Mouse (Mus musculus) brain, embryonic 18.5 days (tissue): ENCODE data around the gene Arl14.
A peak's percentile ranks its signal among the peaks of the same experiment; 100 is the strongest.
"Not testable (repeated sequence)": the region's sequence is repeated elsewhere in the genome, so short reads cannot be mapped to it uniquely, and the experiment has no call there.

Source experiments
- DNase-seq: peaks from one replicate; pipeline ENCODE4 v3.0.0-alpha.2; 2012; ENCODE audit warnings: low read depth, low spot score

Gene Arl14

GRCm38 (mm10) chr3:69213465-69213864 lies 8.8 kb upstream of the Arl14 start:
- DNase-seq: no peak

DNA sequence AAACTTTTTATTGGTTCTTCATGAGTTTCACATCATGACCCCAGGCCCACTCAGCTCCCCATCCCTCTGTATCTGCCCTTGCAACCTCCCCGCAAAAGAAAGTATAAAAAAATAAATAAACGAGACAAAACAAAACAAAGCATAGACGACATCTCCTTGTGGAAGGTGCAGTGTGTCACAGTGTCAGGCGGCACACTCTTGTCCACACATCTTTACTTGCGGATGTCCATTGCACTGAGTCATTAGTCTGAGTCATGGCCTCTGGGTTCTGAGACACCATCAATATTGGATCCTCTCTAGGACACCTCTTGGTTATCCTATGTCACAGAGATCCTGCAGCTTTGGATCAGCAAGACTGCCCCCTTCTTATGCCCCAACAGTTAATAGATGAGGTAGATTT lies 7.7 kb upstream of the Arl14 start:
- DNase-seq: no peak

DNA sequence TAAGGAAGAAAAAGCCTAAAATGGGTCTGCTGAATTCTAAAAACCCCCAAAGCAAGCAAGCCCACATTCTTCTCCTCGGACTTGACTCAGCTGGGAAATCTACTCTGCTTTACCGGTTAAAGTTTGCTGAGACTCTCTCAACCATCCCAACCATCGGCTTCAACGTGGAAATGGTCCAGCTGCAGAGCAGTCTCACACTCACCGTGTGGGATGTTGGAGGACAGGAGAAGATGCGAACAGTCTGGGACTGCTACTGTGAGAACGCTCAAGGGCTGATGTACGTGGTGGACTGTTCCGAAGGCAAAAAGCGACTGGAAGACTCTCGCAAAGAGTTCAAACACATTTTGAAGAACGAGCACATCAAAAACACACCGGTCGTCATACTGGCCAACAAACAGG lies 282 bp downstream of the Arl14 start:
- DNase-seq: no peak

DNA sequence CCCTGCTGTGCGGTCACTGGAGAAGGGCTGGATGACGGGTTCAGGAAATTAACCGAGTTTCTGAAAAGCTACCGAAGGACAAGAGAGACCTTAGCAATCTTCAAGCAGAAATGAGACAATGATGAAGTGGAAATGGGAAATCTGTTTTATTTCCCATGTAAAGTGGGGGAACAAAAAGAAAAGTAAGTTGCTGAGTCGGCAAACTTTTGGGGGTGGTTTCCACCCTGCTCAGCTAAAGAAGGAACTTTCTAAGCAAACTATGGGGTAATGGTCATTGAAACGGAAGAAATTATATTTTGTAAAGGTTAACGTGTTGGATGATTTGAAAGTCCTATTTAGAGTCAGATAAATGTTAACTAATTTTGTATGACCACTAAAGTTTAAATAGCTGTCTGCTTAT lies 768 bp downstream of the Arl14 start:
- no peak for DNase-seq

- no peak for DNase-seq
These were observed 1.4 kb downstream of the Arl14 start for GRCm38 (mm10) chr3:69223666-69224065.

- DNase-seq: no peak
These were observed 2.8 kb downstream of the Arl14 start for GRCm38 (mm10) chr3:69225019-69225418.

- DNase-seq: no peak
These were observed 4.3 kb downstream of the Arl14 start for GRCm38 (mm10) chr3:69226496-69226895.

GRCm38 (mm10) chr3:69228002-69228401 lies 5.8 kb downstream of the Arl14 start:
- no peak for DNase-seq

DNA sequence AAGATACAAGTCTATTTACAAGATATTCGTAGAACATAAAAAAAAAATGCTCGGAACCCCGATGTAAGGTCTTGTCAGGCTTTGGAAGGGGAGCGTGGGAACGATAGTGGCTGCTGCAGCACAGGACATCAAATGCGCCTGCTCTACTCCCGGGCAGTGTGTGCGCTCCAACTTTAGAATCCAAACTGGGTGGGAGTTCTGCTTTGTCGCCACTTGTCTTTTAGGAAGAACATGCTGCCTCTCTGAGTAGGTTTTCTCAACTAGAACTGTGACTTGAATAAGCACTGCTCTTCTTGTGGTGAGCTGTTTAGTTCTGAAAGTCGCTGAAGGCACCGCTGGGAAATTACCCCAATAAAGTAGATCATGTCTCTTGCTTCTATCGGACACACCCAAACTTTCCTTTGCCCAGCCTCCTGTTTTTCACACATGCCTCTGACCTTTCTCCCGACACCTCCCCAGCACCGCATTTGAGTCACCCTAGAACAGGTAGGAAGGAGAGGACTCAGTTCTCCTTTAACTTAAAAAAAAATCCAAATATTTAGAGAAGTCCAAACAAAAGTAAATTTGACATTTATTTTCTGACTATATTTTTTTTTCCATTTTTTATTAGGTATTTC lies 9.4 kb downstream of the Arl14 start:
- DNase-seq: no peak

DNA sequence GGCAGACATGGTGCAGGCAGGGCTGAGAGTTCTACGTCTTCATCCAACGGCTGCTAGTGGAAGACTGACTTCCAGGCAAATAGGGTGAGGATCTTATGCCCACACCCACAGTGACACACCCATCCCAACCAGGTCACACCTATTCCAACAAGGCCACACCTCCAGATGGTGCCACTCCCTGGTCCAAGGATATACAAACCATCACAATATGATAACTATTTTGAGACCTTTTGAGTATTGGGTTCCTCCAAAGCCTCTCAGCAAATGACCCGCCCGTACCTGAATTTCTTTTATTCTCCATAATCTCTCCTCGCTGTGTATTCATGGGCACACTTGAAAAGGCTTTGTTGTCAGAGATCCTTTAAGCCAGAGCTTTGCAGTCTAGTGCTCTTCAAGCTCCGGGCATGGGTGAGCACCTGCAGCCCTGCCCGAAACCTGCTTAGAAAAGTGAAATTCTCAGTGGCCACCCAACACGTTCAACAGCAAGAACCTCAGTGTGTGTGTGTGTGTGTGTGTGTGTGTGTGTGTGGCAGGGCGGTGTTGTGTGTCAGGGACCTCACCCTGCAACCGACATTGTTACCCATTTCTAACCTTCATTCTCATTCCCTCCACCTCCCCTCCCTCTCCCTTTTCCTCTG lies 11.5 kb downstream of the Arl14 start:
- DNase-seq: not testable (repeated sequence)

- DNase-seq: no peak
These were observed 12.3 kb downstream of the Arl14 start for GRCm38 (mm10) chr3:69234525-69234924.

- no peak for DNase-seq
These were observed 13.6 kb downstream of the Arl14 start for GRCm38 (mm10) chr3:69235806-69236205.

- no peak for DNase-seq
These were observed 14.3 kb downstream of the Arl14 start for GRCm38 (mm10) chr3:69236491-69236890.

- peak; percentile 12 for DNase-seq
These were observed 16.1 kb downstream of the Arl14 start for GRCm38 (mm10) chr3:69238141-69238851.

DNA sequence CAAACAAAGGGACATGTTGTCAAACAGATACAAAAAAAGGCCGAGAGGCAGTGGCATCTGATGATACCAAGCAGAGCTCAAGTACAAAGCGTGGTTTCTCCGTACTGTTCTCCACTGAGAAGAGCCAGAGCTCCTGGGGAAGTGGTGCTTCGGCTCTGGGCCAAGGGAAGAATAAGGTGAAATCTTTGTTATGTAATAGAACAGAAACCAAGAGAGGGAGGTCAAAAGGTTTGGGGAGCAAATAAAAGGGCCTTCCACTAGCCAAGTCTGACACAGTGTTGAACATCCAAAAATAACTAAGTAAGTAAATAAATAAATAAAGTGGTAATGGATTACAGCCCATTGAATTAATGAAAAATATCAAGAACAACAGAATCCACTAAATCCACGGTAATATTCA lies 17.0 kb downstream of the Arl14 start:
- no peak for DNase-seq

DNA sequence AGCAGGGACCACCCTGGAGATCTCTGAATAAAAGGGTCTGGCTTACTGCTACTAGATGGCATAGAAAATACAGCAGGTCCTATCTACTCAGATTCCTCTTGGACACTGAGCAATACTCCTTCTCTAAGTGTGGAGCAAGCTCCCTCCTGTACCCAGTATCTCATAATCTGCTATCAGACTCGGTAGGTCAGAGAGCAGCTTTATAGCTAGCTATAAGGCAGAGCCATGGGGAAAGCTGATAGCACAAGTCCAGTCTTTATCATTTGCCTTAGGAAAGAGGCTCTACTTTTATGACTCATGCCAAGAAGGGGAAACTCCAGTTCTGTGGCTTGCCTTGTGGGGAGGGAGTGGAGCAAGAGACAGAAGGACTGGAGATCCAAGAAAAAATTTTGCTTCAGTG lies 18.8 kb downstream of the Arl14 start:
- DNase-seq: no peak

GRCm38 (mm10) chr3:69253096-69253866 lies 31.1 kb downstream of the Arl14 start:
- DNase-seq: no peak

DNA sequence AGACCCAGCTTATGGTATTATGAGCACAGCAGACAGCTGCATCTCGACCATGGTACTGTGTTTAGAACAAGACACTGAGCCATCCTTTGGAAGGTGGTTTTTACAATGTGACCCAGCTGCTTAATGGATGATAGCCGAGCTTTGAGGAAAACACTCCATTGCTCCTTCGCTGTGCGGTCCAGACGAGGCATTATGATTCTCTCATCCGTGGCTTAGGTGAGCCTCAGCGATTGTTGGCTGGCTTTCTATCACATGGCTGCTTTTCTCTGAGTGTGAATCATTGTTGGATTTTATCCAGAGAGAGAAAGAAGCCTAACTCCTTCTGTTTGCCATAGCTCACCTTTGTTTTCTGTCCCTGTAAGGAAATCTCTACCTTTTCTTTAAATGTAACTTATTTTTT lies 32.5 kb downstream of the Arl14 start:
- DNase-seq: no peak

DNA sequence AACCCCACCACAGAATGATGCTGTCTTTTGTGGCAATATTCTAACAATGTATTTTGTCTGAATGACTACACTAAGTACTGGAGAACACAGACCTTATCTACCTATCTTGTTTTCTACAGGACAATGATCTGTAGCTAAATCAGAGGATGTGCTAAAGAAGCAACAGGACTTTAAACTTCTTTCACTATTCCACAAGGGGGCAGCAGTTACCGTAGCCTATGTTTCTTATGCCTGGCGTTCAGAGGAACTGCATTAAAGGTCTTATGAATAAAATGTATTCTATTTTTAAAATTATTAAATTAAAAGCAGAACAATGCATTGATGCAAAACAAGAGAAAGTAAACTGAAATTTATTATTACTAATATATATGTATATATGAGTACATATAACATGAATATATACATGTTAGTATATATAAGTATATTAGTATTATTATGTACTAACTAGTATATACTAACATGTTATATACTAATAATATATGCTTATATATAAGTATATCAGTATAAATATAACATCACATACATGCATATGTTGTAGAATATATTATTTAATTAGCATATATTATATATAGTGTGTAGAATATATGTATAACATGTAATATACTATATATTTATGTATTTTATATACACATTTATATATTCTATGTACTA lies 35.0 kb downstream of the Arl14 start:
- DNase-seq: peak; percentile 46

DNA sequence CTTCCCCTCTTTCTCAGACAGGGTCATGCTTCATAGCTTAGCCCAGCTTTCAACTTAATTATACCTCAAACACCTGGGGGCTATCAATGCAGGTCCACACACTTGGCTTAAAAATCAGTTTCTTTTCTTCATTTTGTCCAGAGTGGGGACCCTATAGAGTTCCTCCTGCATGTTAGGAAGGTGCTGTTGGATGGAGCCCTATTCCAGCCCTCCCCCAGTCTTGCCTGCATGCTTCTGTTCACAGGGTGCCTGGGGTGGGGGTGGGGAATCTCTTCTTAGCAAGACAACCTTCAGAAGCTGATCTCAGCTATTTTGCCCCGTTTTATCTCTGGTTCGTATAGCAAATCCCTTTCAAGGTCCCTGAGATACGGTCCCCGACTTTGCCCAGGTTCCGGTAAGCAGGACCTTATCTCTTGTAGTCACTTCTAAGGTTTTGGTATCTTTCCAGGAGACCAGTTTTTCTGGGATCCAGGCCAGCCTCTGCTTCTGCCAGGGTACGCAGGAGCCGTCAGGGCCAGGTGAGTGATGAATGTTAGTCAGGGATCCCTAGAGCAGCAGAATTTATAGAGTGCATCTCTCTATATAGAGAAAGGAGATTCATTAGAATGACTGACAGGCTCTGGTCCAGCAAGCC lies 40.9 kb downstream of the Arl14 start:
- DNase-seq: no peak

DNA sequence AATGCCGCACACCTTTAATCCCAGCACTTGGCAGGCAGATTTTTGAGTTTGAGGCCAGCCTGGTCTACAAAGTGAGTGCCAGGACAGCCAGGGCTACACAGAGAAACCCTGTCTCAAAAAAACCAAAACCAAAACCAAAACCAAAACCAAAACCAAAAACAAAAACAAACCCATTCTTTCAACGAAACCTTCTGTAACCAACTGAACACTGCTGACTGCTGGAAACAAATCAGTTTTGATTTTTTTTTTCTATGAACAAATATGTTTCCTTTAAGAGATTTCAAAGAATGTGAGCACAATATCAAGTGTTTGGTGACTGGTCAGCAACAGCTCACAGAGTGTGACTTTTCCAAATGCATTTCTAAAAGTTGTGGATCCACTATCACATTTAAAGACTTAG lies 42.1 kb downstream of the Arl14 start:
- not testable (repeated sequence) for DNase-seq
